Mouse (Mus musculus): ENCODE data around the gene Nisch. TPM values are rescaled to one million over a fixed set of nuclear protein-coding genes. Genes with fewer than 3 reads are reported as not detected.

The Nisch gene
- polyA plus RNA-seq, 1 experiment: 233 TPM

GRCm38 (mm10) chr14:31214684-31215083, 2.1 kb downstream of the Nisch start:
- Histone ChIP-seq H3K4me3 (replicated peaks; ENCODE audit: control insufficient read depth, low read depth, low read length) (peak overlapping the region; percentile 17), H3K27ac (ENCODE audit: control insufficient read depth, insufficient read depth, low read depth, low read length, poor library complexity) (peak overlapping the region; percentile 38), H3K4me1 (ENCODE audit: control insufficient read depth, insufficient read depth, low read length) (no peaks in the 10 kb centered on the region; the same call in 1 of the 2 replicates)
- TF ChIP-seq POLR2A (IDR thresholded peaks at IDR 0.05; ENCODE audit: borderline replicate concordance, control insufficient read depth, low read depth, low read length): no peak
- no peak for TF ChIP-seq CTCF (IDR thresholded peaks at IDR 0.05; ENCODE audit: control insufficient read depth, insufficient read depth, low read length)
- WGBS: 52% methylated on average over 3 of the region's 3 CpGs

GRCm38 (mm10) chr14:31213868-31214267, 2.9 kb downstream of the Nisch start:
- no peak for TF ChIP-seq POLR2A (IDR thresholded peaks at IDR 0.05; ENCODE audit: borderline replicate concordance, control insufficient read depth, low read depth, low read length)
- TF ChIP-seq CTCF (IDR thresholded peaks at IDR 0.05; ENCODE audit: control insufficient read depth, insufficient read depth, low read length): no peak
- WGBS: 51% methylated on average over 8 of the region's 8 CpGs
- Histone ChIP-seq H3K4me3 (replicated peaks; ENCODE audit: control insufficient read depth, low read depth, low read length) (no peak overlapping the region), H3K4me1 (ENCODE audit: control insufficient read depth, insufficient read depth, low read length) (no peaks in the 10 kb centered on the region; the same call in 1 of the 2 replicates), H3K27ac (ENCODE audit: control insufficient read depth, insufficient read depth, low read depth, low read length, poor library complexity) (peak overlapping the region; percentile 38)

GRCm38 (mm10) chr14:31212499-31212898, 4.2 kb downstream of the Nisch start:
- H3K4me1 ChIP-seq (ENCODE audit: control insufficient read depth, insufficient read depth, low read length): no peaks in the 10 kb centered on the region; the same call in 1 of the 2 replicates
- H3K27ac ChIP-seq (ENCODE audit: control insufficient read depth, insufficient read depth, low read depth, low read length, poor library complexity): peak overlapping the region; percentile 30
- TF ChIP-seq CTCF (IDR thresholded peaks at IDR 0.05; ENCODE audit: control insufficient read depth, insufficient read depth, low read length): no peak
- no peak for TF ChIP-seq POLR2A (IDR thresholded peaks at IDR 0.05; ENCODE audit: borderline replicate concordance, control insufficient read depth, low read depth, low read length)
- H3K4me3 ChIP-seq (replicated peaks; ENCODE audit: control insufficient read depth, low read depth, low read length): no peak overlapping the region
- 75% methylated on average over 3 of the region's 3 CpGs for WGBS

GRCm38 (mm10) chr14:31211854-31212253, 4.9 kb downstream of the Nisch start:
- 79% methylated on average over 6 of the region's 6 CpGs for WGBS
- TF ChIP-seq POLR2A (IDR thresholded peaks at IDR 0.05; ENCODE audit: borderline replicate concordance, control insufficient read depth, low read depth, low read length): no peak
- no peak for TF ChIP-seq CTCF (IDR thresholded peaks at IDR 0.05; ENCODE audit: control insufficient read depth, insufficient read depth, low read length)
- Histone ChIP-seq H3K27ac (ENCODE audit: control insufficient read depth, insufficient read depth, low read depth, low read length, poor library complexity) (peak overlapping the region; percentile 30), H3K4me3 (replicated peaks; ENCODE audit: control insufficient read depth, low read depth, low read length) (no peak overlapping the region), H3K4me1 (ENCODE audit: control insufficient read depth, insufficient read depth, low read length) (peaks cover 2% of the 10 kb centered on the region)

- Histone ChIP-seq H3K4me3 (replicated peaks; ENCODE audit: control insufficient read depth, low read depth, low read length) (no peak overlapping the region), H3K4me1 (ENCODE audit: control insufficient read depth, insufficient read depth, low read length) (peaks cover 4% of the 10 kb centered on the region), H3K27ac (ENCODE audit: control insufficient read depth, insufficient read depth, low read depth, low read length, poor library complexity) (no peak overlapping the region)
- TF ChIP-seq POLR2A (IDR thresholded peaks at IDR 0.05; ENCODE audit: borderline replicate concordance, control insufficient read depth, low read depth, low read length) (no peak), CTCF (IDR thresholded peaks at IDR 0.05; ENCODE audit: control insufficient read depth, insufficient read depth, low read length) (no peak)
- 80% methylated on average over 4 of the region's 4 CpGs for WGBS
These were observed 7.6 kb downstream of the Nisch start for GRCm38 (mm10) chr14:31209133-31209557.

GRCm38 (mm10) chr14:31208084-31208483, 8.7 kb downstream of the Nisch start, which contains the start of gene Tnnc1:
Gene Tnnc1 (plus strand): TSS chr14:31208312.
- peak within 1 kb of the TSS; percentile 75 for H3K27ac ChIP-seq (ENCODE audit: control insufficient read depth, insufficient read depth, low read depth, low read length, poor library complexity)
- peak within 1 kb of the TSS; percentile 91 for H3K4me3 ChIP-seq (replicated peaks; ENCODE audit: control insufficient read depth, low read depth, low read length)
- TF ChIP-seq CTCF (IDR thresholded peaks at IDR 0.05; ENCODE audit: control insufficient read depth, insufficient read depth, low read length) (no peak), POLR2A (IDR thresholded peaks at IDR 0.05; ENCODE audit: borderline replicate concordance, control insufficient read depth, low read depth, low read length) (no peak)
- WGBS: 86% methylated on average over 2 of the region's 2 CpGs
- H3K4me1 ChIP-seq (ENCODE audit: control insufficient read depth, insufficient read depth, low read length): peaks cover 4% of the 10 kb centered on the region

- Histone ChIP-seq H3K4me1 (ENCODE audit: control insufficient read depth, insufficient read depth, low read length) (peaks cover 4% of the 10 kb centered on the region), H3K4me3 (replicated peaks; ENCODE audit: control insufficient read depth, low read depth, low read length) (peak overlapping the region; percentile 91), H3K27ac (ENCODE audit: control insufficient read depth, insufficient read depth, low read depth, low read length, poor library complexity) (peak overlapping the region; percentile 75)
- 66% methylated on average over 13 of the region's 13 CpGs for WGBS
- no peak for TF ChIP-seq CTCF (IDR thresholded peaks at IDR 0.05; ENCODE audit: control insufficient read depth, insufficient read depth, low read length)
These were observed 9.5 kb downstream of the Nisch start for GRCm38 (mm10) chr14:31207070-31207830.

- H3K27ac ChIP-seq (ENCODE audit: control insufficient read depth, insufficient read depth, low read depth, low read length, poor library complexity): peak overlapping the region; percentile 84
- peak overlapping the region; percentile 91 for H3K4me3 ChIP-seq (replicated peaks; ENCODE audit: control insufficient read depth, low read depth, low read length)
- WGBS: 1% methylated on average over 42 of the region's 48 CpGs
- peaks cover 4% of the 10 kb centered on the region for H3K4me1 ChIP-seq (ENCODE audit: control insufficient read depth, insufficient read depth, low read length)
- no peak for TF ChIP-seq CTCF (IDR thresholded peaks at IDR 0.05; ENCODE audit: control insufficient read depth, insufficient read depth, low read length)
- TF ChIP-seq POLR2A (IDR thresholded peaks at IDR 0.05; ENCODE audit: borderline replicate concordance, control insufficient read depth, low read depth, low read length): peak; percentile 67; the same call in 1 of the 2 replicates
These were observed 10.2 kb downstream of the Nisch start for GRCm38 (mm10) chr14:31206472-31206981.

Measured in bone marrow, adult 2 months (tissue).